Mouse (Mus musculus) adrenal gland, adult (tissue): ENCODE measurements around the gene Mepce.
"Not testable (repeated sequence)": the region's sequence is repeated elsewhere in the genome, so short reads cannot be mapped to it uniquely, and the experiment has no call there.

Experiments used
- DNase-seq, 2 experiments: peaks; one replicate each; pipeline ENCODE4 v3.0.0; 2022 to 2023; ENCODE audit warnings: low spot score in 1 of 2; ENCODE audit not compliant: inconsistent age in 2 of 2

The Mepce gene

GRCm38 (mm10) chr5:137787151-137787928 is at the start of gene Mepce, which contains the start of gene Zcwpw1:
TSS of gene Mepce (minus strand) at chr5:137787655.
TSS of gene Zcwpw1 (plus strand) at chr5:137787798.
- DNase-seq, result peak; percentile 97 to 98

DNA sequence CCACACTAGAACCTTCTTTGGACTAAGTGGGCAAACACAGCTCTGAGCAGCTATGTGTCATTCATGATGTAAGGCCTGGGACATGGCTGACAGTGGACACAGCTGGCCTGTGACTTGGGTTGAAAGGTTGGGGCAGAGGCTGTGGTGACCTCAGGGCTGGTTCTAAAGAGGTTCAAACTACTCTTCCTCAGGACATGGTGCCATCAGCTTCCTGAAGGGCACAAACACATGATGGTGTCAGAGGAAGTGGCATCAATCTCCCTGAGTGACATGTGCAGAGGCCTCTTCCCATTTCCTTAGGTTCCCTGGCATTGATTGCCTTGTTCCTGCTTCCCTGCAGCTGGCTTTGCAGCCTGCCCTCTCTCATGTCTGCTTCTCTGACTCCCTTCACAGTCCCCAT is 49.7 kb upstream of the Mepce start:
- DNase-seq, result not testable (repeated sequence)

DNA sequence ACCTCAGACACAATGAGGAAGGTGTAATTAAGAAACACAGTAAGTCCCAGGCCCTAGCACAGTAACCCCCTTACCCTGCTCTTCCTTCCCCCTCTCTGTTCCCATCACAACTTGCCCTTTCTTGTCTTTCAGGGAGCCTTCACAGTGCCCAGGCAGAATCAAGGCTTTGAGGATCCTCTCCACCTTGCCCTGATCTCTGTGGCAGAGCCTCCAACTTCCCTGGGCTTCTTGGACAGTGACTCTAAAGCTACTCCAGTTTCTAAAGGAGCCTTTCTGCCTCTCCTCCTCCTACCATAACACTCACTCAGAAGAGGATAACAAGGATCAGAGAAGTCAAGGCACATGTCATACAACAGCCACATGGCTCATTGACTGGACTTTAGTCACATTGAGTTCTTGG is 49.2 kb upstream of the Mepce start:
- no peak for DNase-seq

DNA sequence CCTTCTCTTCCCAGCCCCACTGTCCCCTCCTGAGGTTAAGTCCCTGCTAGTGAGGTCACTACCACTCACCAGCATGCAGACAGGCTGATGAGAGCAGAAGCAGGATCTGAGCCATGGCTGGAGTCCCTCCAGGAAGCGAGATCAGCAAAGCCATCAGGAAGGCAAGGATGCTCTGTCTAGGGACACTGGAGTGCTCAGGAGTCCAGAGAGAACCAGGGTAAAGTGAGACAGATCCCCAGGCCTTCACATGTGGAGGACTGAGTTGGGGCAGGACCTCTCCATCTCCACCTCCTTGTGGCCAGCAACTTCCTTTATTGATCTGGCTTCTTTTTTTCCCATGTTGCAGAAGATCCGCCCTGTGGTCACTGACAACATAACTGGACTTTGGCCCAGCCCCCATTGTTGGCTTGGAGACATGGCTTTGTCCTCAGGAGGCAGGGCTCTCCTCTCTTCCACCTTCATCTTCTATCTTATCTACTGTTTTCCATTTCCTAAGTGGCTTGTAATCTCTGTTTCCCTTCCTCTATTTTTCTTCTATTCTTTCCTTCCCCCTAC is 48.6 kb upstream of the Mepce start, which contains the start of gene Pilra:
Gene Pilra (minus strand): TSS at position 316 of the 555 bp plus-strand sequence.
- peak in 1 of 2 experiments; percentile 38 for DNase-seq

GRCm38 (mm10) chr5:137833500-137833899 is 46.0 kb upstream of the Mepce start:
- DNase-seq, result no peak

GRCm38 (mm10) chr5:137831506-137831905 is 44.1 kb upstream of the Mepce start:
- no peak for DNase-seq

DNA sequence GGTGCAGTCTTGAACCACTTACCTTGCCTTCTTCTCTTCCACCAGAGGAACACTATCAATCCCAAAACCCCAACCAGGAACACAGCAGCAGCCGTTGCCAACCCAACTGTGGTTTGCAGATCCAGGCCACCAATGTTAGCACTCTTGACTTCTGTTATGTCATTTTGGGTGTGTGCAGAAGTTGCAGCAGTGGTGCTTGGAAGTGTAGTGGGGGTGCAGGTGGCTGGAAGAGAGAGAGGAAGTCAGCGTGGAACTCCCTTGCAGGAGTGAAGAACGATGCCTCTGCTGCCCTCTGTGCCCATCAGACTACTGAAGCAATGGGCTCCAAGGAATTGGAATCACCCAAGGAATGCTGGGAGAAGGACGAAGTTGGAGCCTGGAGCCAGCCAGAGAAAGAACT is 43.7 kb upstream of the Mepce start:
- DNase-seq, result no peak

GRCm38 (mm10) chr5:137830238-137830637 is 42.8 kb upstream of the Mepce start:
- DNase-seq, result peak in 1 of 2 experiments; percentile 38

DNA sequence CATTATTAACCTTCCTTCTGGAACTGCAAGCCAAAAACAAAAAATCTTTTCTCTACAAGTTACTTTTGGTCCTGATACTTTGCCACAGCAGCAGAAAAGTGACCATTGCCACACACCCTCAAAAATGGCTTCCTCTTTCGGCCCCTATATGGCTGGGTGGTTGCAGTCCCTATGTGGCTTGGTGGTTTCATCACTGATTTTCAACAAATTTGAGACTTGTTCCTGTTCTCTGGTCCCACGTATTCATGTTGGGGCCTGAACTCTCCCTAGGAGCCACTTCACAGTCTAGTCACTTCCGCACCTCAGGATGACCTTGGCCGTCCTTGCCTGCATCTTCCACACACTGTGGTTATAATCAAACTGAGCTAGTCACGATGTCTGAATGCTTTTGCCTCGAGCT is 41.2 kb upstream of the Mepce start:
- DNase-seq, result no peak

DNA sequence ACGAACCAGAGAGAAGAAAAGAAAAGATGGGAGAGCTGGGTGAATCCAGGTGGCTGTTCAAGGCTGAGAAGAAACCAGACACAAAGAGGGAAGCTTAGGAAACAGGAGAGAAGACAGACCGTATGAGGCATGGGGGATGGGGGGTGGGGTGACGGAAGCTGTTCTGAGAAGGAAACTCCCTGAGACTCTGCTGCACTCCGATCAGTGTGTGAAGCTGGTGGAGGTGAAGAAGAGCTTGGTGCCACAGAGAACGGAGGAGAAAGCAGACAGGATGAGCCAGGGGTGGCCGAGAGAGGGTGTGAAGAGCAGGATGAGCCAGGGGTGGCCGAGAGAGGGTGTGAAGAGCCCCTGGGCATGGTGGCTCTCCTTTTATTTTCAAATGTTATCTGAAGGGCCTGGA is 39.0 kb upstream of the Mepce start:
- no peak for DNase-seq

- no peak for DNase-seq
These were observed 38.5 kb upstream of the Mepce start for GRCm38 (mm10) chr5:137825971-137826370.

- DNase-seq, result no peak
These were observed 37.6 kb upstream of the Mepce start for GRCm38 (mm10) chr5:137825030-137825429.

DNA sequence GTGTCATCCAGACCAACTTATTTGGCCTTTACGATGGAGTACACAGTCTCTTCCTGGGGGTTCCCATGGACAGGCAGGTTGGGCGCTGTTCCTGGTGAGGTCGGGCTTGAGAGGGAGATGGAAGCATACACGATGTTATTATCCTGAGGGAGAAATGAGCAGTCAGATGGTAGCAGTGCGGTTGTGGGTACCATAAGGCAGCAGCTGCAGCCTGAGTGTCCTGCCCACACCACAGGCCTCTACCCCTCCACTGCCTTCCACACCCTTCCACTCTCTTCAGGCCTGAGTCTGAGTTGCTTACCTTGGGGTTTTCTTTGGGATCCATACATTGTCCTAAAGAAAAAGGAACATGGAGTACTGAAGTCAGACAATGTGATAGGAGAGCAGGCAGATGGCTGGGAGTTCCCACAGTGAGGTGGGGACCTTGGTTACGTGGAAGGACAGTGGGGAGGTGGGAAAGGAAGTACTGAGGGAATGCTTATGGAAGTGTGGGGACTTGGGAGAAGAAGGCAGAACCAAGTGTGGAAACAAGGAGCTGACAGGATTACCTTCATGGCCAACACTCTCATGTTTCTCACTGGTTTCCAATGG is 36.1 kb upstream of the Mepce start:
- DNase-seq, result no peak

DNA sequence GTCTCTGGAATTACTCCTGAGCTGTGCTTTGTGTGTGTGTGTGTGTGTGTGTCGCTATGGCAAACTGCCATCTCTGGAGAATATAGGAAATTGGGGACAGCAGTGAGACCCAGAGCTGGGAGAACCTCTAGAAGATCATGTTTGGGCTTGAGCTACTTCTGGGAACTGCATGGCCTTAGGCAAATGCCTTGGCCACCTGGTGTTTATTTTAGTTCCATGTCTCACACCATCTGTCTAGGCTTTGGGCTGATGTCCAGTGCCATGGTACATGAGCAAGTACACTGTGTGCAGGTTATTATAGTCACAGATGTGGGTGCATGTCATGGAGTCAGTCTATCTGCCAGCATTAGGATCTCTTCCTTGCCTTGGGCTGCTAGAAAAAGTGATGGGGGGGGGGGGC is 35.1 kb upstream of the Mepce start:
- no peak for DNase-seq

- DNase-seq, result no peak
These were observed 34.7 kb upstream of the Mepce start for GRCm38 (mm10) chr5:137822126-137822525.

DNA sequence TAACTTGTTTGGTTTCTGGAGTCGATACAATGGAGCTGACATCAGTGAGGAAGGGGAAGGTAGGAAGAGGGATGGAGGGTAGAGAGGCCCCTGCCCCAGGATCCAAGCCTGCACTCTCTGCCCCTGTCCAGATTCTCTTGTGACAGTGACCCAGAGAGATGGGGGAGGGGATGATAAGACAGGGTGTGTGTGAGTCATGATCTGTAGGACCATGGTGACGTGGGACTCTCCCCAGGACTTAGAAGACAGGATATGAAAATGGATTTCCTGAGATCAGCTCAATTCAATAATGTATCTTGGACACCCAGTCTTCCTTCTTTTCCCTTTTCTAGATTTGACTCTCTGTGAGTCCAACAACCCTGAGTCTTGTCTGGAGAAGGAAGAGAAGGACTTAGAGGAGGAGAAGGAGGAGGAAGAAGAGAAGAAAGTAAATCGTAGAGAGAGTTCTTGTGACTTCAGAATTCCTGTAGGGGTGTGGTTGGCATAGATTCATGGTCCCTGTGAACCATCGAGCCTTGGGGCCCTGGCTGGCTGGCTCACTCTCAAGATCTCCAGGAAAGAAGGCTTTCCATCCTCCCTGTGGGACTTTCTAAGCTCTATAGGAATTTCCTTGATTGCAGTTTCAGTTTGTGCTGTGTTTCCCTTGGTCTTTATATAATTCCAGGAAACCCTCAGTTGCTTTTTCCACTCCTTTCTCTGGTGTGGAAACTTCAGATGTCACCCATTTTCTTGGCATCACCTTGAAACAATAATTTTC is 30.2 kb upstream of the Mepce start:
- DNase-seq, result no peak

- DNase-seq, result no peak
These were observed 20.9 kb upstream of the Mepce start for GRCm38 (mm10) chr5:137808316-137808715.

GRCm38 (mm10) chr5:137806158-137806557 is 18.7 kb upstream of the Mepce start:
- no peak for DNase-seq

- no peak for DNase-seq
These were observed 13.5 kb upstream of the Mepce start for GRCm38 (mm10) chr5:137800917-137801316.

GRCm38 (mm10) chr5:137796606-137797005 is 9.2 kb upstream of the Mepce start:
- peak; percentile 48 to 74 for DNase-seq

DNA sequence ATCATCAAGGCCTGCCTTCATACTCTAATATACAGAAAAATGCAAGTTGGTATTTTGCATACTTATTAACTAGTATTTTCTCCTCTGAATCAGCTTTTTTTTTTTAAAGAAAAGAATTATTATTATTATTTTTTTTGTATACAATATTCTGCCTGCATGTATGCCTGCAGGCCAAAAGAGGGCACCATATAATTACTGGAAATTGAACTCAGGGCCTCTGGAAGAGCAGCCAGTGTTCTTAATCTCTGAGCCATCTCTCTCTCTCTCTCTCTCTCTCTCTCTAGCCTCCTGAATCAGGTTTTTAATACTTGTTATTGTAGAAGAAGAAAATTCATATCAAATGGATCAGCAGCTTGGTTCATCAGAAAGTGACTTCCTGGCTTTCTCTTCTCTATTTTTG is 4.1 kb upstream of the Mepce start:
- DNase-seq, result no peak
